Mouse (Mus musculus): ENCODE results near the gene Polr2a. TPM values are rescaled to one million over a fixed set of nuclear protein-coding genes. Genes with fewer than 3 reads are reported as not detected.
"Not testable (repeated sequence)": the region's sequence is repeated elsewhere in the genome, so short reads cannot be mapped to it uniquely, and the experiment has no call there.

Gene Polr2a
- polyA plus RNA-seq, 1 experiment from 2014 or later: 30.7 TPM

- peaks cover 4% of the 10 kb centered on the region for H3K36me3 ChIP-seq (ENCODE audit: control insufficient read depth, insufficient read depth, low read length)
- H3K4me1 ChIP-seq (ENCODE audit: control insufficient read depth, insufficient read depth, low read length): peaks cover 29% of the 10 kb centered on the region
- no peak overlapping the region for H3K27ac ChIP-seq (replicated peaks; ENCODE audit: low read depth, low read length)
- H3K4me2 ChIP-seq (ENCODE audit: low read length): no peak overlapping the region
- H3K9me3 ChIP-seq (ENCODE audit: control insufficient read depth, low read length): no peaks in the 10 kb centered on the region
- H3K4me3 ChIP-seq (replicated peaks; ENCODE audit: low read depth, low read length): no peak overlapping the region
- ATAC-seq (ENCODE audit: low FRiP score, low TSS enrichment): no peak
- DNase-seq: no peak
- H3K27me3 ChIP-seq (ENCODE audit: control insufficient read depth, insufficient read depth, low read length): no peaks in the 10 kb centered on the region
- H3K9ac ChIP-seq (replicated peaks; ENCODE audit: low read length): no peak overlapping the region; the same call in 1 of the 2 replicates
These were observed 5.8 kb downstream of the Polr2a start for GRCm38 (mm10) chr11:69752686-69753085.

GRCm38 (mm10) chr11:69751635-69752034 lies 6.8 kb downstream of the Polr2a start:
- DNase-seq (no peak), ATAC-seq (ENCODE audit: low FRiP score, low TSS enrichment) (no peak)
- peaks cover 13% of the 10 kb centered on the region for H3K36me3 ChIP-seq (ENCODE audit: control insufficient read depth, insufficient read depth, low read length)
- no peak overlapping the region for H3K4me3 ChIP-seq (replicated peaks; ENCODE audit: low read depth, low read length)
- H3K4me1 ChIP-seq (ENCODE audit: control insufficient read depth, insufficient read depth, low read length): peaks cover 18% of the 10 kb centered on the region
- 87% methylated on average over 3 of the region's 3 CpGs for WGBS
- H3K27me3 ChIP-seq (ENCODE audit: control insufficient read depth, insufficient read depth, low read length): no peaks in the 10 kb centered on the region
- H3K4me2 ChIP-seq (ENCODE audit: low read length): no peak overlapping the region
- H3K9me3 ChIP-seq (ENCODE audit: control insufficient read depth, low read length): no peaks in the 10 kb centered on the region
- no peak overlapping the region for H3K9ac ChIP-seq (replicated peaks; ENCODE audit: low read length)
- no peak overlapping the region for H3K27ac ChIP-seq (replicated peaks; ENCODE audit: low read depth, low read length)

- not testable (repeated sequence) for H3K9me3 ChIP-seq (ENCODE audit: control insufficient read depth, low read length); H3K27me3 ChIP-seq (ENCODE audit: control insufficient read depth, insufficient read depth, low read length); H3K4me1 ChIP-seq (ENCODE audit: control insufficient read depth, insufficient read depth, low read length); H3K9ac ChIP-seq (replicated peaks; ENCODE audit: low read length); H3K4me3 ChIP-seq (replicated peaks; ENCODE audit: low read depth, low read length); DNase-seq; H3K4me2 ChIP-seq (ENCODE audit: low read length); ATAC-seq (ENCODE audit: low FRiP score, low TSS enrichment); H3K27ac ChIP-seq (replicated peaks; ENCODE audit: low read depth, low read length)
- WGBS: 71% methylated on average over 3 of the region's 3 CpGs
- peaks cover 34% of the 10 kb centered on the region for H3K36me3 ChIP-seq (ENCODE audit: control insufficient read depth, insufficient read depth, low read length)
These were observed 27.0 kb downstream of the Polr2a start for GRCm38 (mm10) chr11:69731408-69731807.

GRCm38 (mm10) chr11:69729063-69729462 lies 29.4 kb downstream of the Polr2a start:
- Histone ChIP-seq H3K9ac (replicated peaks; ENCODE audit: low read length) (no peak overlapping the region), H3K36me3 (ENCODE audit: control insufficient read depth, insufficient read depth, low read length) (peaks cover 11% of the 10 kb centered on the region), H3K9me3 (ENCODE audit: control insufficient read depth, low read length) (no peaks in the 10 kb centered on the region), H3K27ac (replicated peaks; ENCODE audit: low read depth, low read length) (no peak overlapping the region), H3K27me3 (ENCODE audit: control insufficient read depth, insufficient read depth, low read length) (no peaks in the 10 kb centered on the region), H3K4me1 (ENCODE audit: control insufficient read depth, insufficient read depth, low read length) (no peaks in the 10 kb centered on the region), H3K4me3 (replicated peaks; ENCODE audit: low read depth, low read length) (no peak overlapping the region), H3K4me2 (ENCODE audit: low read length) (no peak overlapping the region)
- DNase-seq (peak; percentile 61), ATAC-seq (ENCODE audit: low FRiP score, low TSS enrichment) (no peak)
- 16% methylated on average over 3 of the region's 3 CpGs for WGBS

- ATAC-seq (ENCODE audit: low FRiP score, low TSS enrichment): no peak
- H3K27ac ChIP-seq (replicated peaks; ENCODE audit: low read depth, low read length): no peak overlapping the region
- H3K4me3 ChIP-seq (replicated peaks; ENCODE audit: low read depth, low read length): no peak overlapping the region
- DNase-seq: no peak
- 36% methylated on average over 5 of the region's 5 CpGs for WGBS
- H3K9me3 ChIP-seq (ENCODE audit: control insufficient read depth, low read length): no peaks in the 10 kb centered on the region
- H3K4me2 ChIP-seq (ENCODE audit: low read length): no peak overlapping the region
- H3K27me3 ChIP-seq (ENCODE audit: control insufficient read depth, insufficient read depth, low read length): no peaks in the 10 kb centered on the region
- no peaks in the 10 kb centered on the region for H3K4me1 ChIP-seq (ENCODE audit: control insufficient read depth, insufficient read depth, low read length)
- H3K9ac ChIP-seq (replicated peaks; ENCODE audit: low read length): no peak overlapping the region
- no peaks in the 10 kb centered on the region for H3K36me3 ChIP-seq (ENCODE audit: control insufficient read depth, insufficient read depth, low read length)
These were observed 32.5 kb downstream of the Polr2a start for GRCm38 (mm10) chr11:69725951-69726350.

GRCm38 (mm10) chr11:69723074-69723473 lies 35.4 kb downstream of the Polr2a start:
- H3K4me3 ChIP-seq (replicated peaks; ENCODE audit: low read depth, low read length): no peak overlapping the region
- H3K27ac ChIP-seq (replicated peaks; ENCODE audit: low read depth, low read length): no peak overlapping the region
- no peaks in the 10 kb centered on the region for H3K36me3 ChIP-seq (ENCODE audit: control insufficient read depth, insufficient read depth, low read length)
- H3K4me1 ChIP-seq (ENCODE audit: control insufficient read depth, insufficient read depth, low read length): no peaks in the 10 kb centered on the region
- 51% methylated on average over 2 of the region's 2 CpGs for WGBS
- ATAC-seq (ENCODE audit: low FRiP score, low TSS enrichment): no peak
- DNase-seq: no peak
- H3K9me3 ChIP-seq (ENCODE audit: control insufficient read depth, low read length): no peaks in the 10 kb centered on the region
- H3K4me2 ChIP-seq (ENCODE audit: low read length): no peak overlapping the region
- no peaks in the 10 kb centered on the region for H3K27me3 ChIP-seq (ENCODE audit: control insufficient read depth, insufficient read depth, low read length)
- no peak overlapping the region for H3K9ac ChIP-seq (replicated peaks; ENCODE audit: low read length)

- WGBS: 84% methylated on average over 6 of the region's 6 CpGs
- H3K4me2 ChIP-seq (ENCODE audit: low read length): no peak overlapping the region
- no peak overlapping the region for H3K9ac ChIP-seq (replicated peaks; ENCODE audit: low read length)
- no peak overlapping the region for H3K27ac ChIP-seq (replicated peaks; ENCODE audit: low read depth, low read length)
- H3K4me3 ChIP-seq (replicated peaks; ENCODE audit: low read depth, low read length): no peak overlapping the region
- no peaks in the 10 kb centered on the region for H3K9me3 ChIP-seq (ENCODE audit: control insufficient read depth, low read length)
- no peaks in the 10 kb centered on the region for H3K4me1 ChIP-seq (ENCODE audit: control insufficient read depth, insufficient read depth, low read length)
- no peak for ATAC-seq (ENCODE audit: low FRiP score, low TSS enrichment)
- no peak for DNase-seq
- H3K27me3 ChIP-seq (ENCODE audit: control insufficient read depth, insufficient read depth, low read length): no peaks in the 10 kb centered on the region
- no peaks in the 10 kb centered on the region for H3K36me3 ChIP-seq (ENCODE audit: control insufficient read depth, insufficient read depth, low read length)
These were observed 37.6 kb downstream of the Polr2a start for GRCm38 (mm10) chr11:69720852-69721251.

- Histone ChIP-seq H3K4me2 (ENCODE audit: low read length) (no peak overlapping the region), H3K27me3 (ENCODE audit: control insufficient read depth, insufficient read depth, low read length) (no peaks in the 10 kb centered on the region), H3K9ac (replicated peaks; ENCODE audit: low read length) (no peak overlapping the region), H3K27ac (replicated peaks; ENCODE audit: low read depth, low read length) (no peak overlapping the region), H3K4me3 (replicated peaks; ENCODE audit: low read depth, low read length) (no peak overlapping the region), H3K4me1 (ENCODE audit: control insufficient read depth, insufficient read depth, low read length) (no peaks in the 10 kb centered on the region), H3K9me3 (ENCODE audit: control insufficient read depth, low read length) (no peaks in the 10 kb centered on the region), H3K36me3 (ENCODE audit: control insufficient read depth, insufficient read depth, low read length) (no peaks in the 10 kb centered on the region)
- no peak for DNase-seq
- no peak for ATAC-seq (ENCODE audit: low FRiP score, low TSS enrichment)
- WGBS: 73% methylated on average over 6 of the region's 6 CpGs
These were observed 39.0 kb downstream of the Polr2a start for GRCm38 (mm10) chr11:69719423-69719822.

- WGBS: 34% methylated on average over 15 of the region's 15 CpGs
- H3K27me3 ChIP-seq (ENCODE audit: control insufficient read depth, insufficient read depth, low read length): no peaks in the 10 kb centered on the region
- no peaks in the 10 kb centered on the region for H3K36me3 ChIP-seq (ENCODE audit: control insufficient read depth, insufficient read depth, low read length)
- no peaks in the 10 kb centered on the region for H3K9me3 ChIP-seq (ENCODE audit: control insufficient read depth, low read length)
- no peak overlapping the region for H3K9ac ChIP-seq (replicated peaks; ENCODE audit: low read length)
- DNase-seq (no peak), ATAC-seq (ENCODE audit: low FRiP score, low TSS enrichment) (no peak)
- H3K4me1 ChIP-seq (ENCODE audit: control insufficient read depth, insufficient read depth, low read length): no peaks in the 10 kb centered on the region
- no peak overlapping the region for H3K27ac ChIP-seq (replicated peaks; ENCODE audit: low read depth, low read length)
- no peak overlapping the region for H3K4me3 ChIP-seq (replicated peaks; ENCODE audit: low read depth, low read length)
- H3K4me2 ChIP-seq (ENCODE audit: low read length): no peak overlapping the region
These were observed 39.8 kb downstream of the Polr2a start for GRCm38 (mm10) chr11:69718661-69719060.

Data from midbrain, embryonic 14.5 days (tissue).